Mouse (Mus musculus): Measurements from ENCODE around the gene Ttyh2. TPM values are rescaled to one million over a fixed set of nuclear protein-coding genes. Genes with fewer than 3 reads are reported as not detected.

Gene Ttyh2
- polyA plus RNA-seq, 1 experiment from 2014 or later: 11.4 TPM

- no peaks in the 10 kb centered on the region for H3K9me3 ChIP-seq (replicated peaks; ENCODE audit: control insufficient read depth, low read length)
- WGBS: 46% methylated on average over 22 of the region's 22 CpGs
- H3K27me3 ChIP-seq (ENCODE audit: control insufficient read depth, insufficient read depth, low read length): no peaks in the 10 kb centered on the region
- no peak overlapping the region for H3K9ac ChIP-seq (ENCODE audit: low read length)
- peak overlapping the region; percentile 24; the same call in 1 of the 2 replicates for H3K4me2 ChIP-seq (ENCODE audit: low read depth, low read length)
- ATAC-seq (replicated peaks; ENCODE audit: extremely low read depth, insufficient read depth, low FRiP score): peak; percentile 59; the same call in 1 of the 2 replicates
- H3K4me3 ChIP-seq (ENCODE audit: low read length): no peak overlapping the region
- peaks cover 6% of the 10 kb centered on the region; the same call in 1 of the 2 replicates for H3K4me1 ChIP-seq (ENCODE audit: control insufficient read depth, insufficient read depth, low read length)
- H3K36me3 ChIP-seq (ENCODE audit: control insufficient read depth, insufficient read depth): no peaks in the 10 kb centered on the region
- no peak overlapping the region for H3K27ac ChIP-seq (ENCODE audit: low read length)
Measured at GRCm38 (mm10) chr11:114704071-114704913, 29.1 kb downstream of the Ttyh2 start.

DNA sequence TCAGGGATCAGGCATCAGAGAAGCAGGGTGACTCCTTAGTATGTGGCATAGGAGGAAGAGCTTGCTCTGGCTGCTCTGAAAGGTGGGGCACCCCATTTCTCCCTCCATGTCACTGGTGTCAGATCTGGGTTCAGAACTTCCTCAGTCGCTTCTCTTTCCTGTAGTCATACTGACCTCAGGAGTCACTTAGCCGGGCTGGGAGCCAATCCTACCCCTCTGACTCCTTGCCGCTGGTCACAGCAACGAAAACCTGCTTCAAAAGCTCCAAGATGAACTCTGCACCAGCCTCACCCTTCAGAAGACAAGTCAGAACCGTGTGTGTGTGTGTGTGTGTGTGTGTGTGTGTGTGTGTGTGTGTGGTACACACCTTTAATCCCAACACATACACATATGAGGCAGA, 31.1 kb downstream of the Ttyh2 start:
- no peak for ATAC-seq (replicated peaks; ENCODE audit: extremely low read depth, insufficient read depth, low FRiP score)

DNA sequence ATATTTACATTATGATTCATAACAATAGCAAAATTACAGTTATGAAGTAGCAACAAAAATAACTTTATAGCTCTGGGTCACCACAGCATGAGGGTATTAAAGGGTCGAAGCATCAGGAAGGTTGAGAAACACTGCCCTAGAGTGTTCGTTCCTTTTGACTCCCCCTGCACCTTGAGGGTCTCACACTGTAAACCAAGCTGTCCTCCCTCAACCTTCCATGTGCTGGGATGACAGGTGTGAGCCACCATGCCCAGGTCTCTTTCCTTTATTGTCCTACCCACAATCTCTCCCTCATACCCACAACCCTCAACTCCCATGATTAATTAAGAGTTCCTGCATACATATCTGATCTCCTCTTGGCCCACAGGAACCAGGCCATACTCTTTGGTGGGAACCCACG, 36.2 kb downstream of the Ttyh2 start:
- no peaks in the 10 kb centered on the region for H3K9me3 ChIP-seq (replicated peaks; ENCODE audit: control insufficient read depth, low read length)
- H3K27ac ChIP-seq (ENCODE audit: low read length): no peak overlapping the region
- no peaks in the 10 kb centered on the region for H3K4me1 ChIP-seq (ENCODE audit: control insufficient read depth, insufficient read depth, low read length)
- H3K4me2 ChIP-seq (ENCODE audit: low read depth, low read length): no peak overlapping the region
- H3K4me3 ChIP-seq (ENCODE audit: low read length): no peak overlapping the region
- no peak for ATAC-seq (replicated peaks; ENCODE audit: extremely low read depth, insufficient read depth, low FRiP score)
- H3K9ac ChIP-seq (ENCODE audit: low read length): no peak overlapping the region
- 87% methylated on average over 3 of the region's 3 CpGs for WGBS
- no peaks in the 10 kb centered on the region for H3K27me3 ChIP-seq (ENCODE audit: control insufficient read depth, insufficient read depth, low read length)
- no peaks in the 10 kb centered on the region for H3K36me3 ChIP-seq (ENCODE audit: control insufficient read depth, insufficient read depth)

More for the DNA sequence above, 31.1 kb downstream of the Ttyh2 start:
- WGBS: 66% methylated on average over 5 of the region's 5 CpGs
- no peaks in the 10 kb centered on the region for H3K36me3 ChIP-seq (ENCODE audit: control insufficient read depth, insufficient read depth)
- H3K27me3 ChIP-seq (ENCODE audit: control insufficient read depth, insufficient read depth, low read length): no peaks in the 10 kb centered on the region
- H3K27ac ChIP-seq (ENCODE audit: low read length): no peak overlapping the region
- H3K4me1 ChIP-seq (ENCODE audit: control insufficient read depth, insufficient read depth, low read length): peaks cover 6% of the 10 kb centered on the region; the same call in 1 of the 2 replicates
- no peak overlapping the region for H3K4me3 ChIP-seq (ENCODE audit: low read length)
- H3K4me2 ChIP-seq (ENCODE audit: low read depth, low read length): no peak overlapping the region
- H3K9ac ChIP-seq (ENCODE audit: low read length): no peak overlapping the region
- H3K9me3 ChIP-seq (replicated peaks; ENCODE audit: control insufficient read depth, low read length): no peaks in the 10 kb centered on the region

GRCm38 (mm10) chr11:114711861-114712260, 36.6 kb downstream of the Ttyh2 start:
- no peak overlapping the region for H3K4me2 ChIP-seq (ENCODE audit: low read depth, low read length)
- no peak overlapping the region for H3K4me3 ChIP-seq (ENCODE audit: low read length)

GRCm38 (mm10) chr11:114714526-114714925, 39.3 kb downstream of the Ttyh2 start:
- 79% methylated on average over 6 of the region's 6 CpGs for WGBS
- H3K4me2 ChIP-seq (ENCODE audit: low read depth, low read length): no peak overlapping the region
- H3K4me3 ChIP-seq (ENCODE audit: low read length): no peak overlapping the region
- H3K27ac ChIP-seq (ENCODE audit: low read length): no peak overlapping the region
- no peaks in the 10 kb centered on the region for H3K4me1 ChIP-seq (ENCODE audit: control insufficient read depth, insufficient read depth, low read length)
- no peaks in the 10 kb centered on the region for H3K36me3 ChIP-seq (ENCODE audit: control insufficient read depth, insufficient read depth)
- no peaks in the 10 kb centered on the region for H3K27me3 ChIP-seq (ENCODE audit: control insufficient read depth, insufficient read depth, low read length)
- no peak for ATAC-seq (replicated peaks; ENCODE audit: extremely low read depth, insufficient read depth, low FRiP score)
- no peak overlapping the region for H3K9ac ChIP-seq (ENCODE audit: low read length)
- H3K9me3 ChIP-seq (replicated peaks; ENCODE audit: control insufficient read depth, low read length): no peaks in the 10 kb centered on the region

More at GRCm38 (mm10) chr11:114711861-114712260, 36.6 kb downstream of the Ttyh2 start:
- Histone ChIP-seq H3K27ac (ENCODE audit: low read length) (no peak overlapping the region), H3K9me3 (replicated peaks; ENCODE audit: control insufficient read depth, low read length) (no peaks in the 10 kb centered on the region), H3K4me1 (ENCODE audit: control insufficient read depth, insufficient read depth, low read length) (no peaks in the 10 kb centered on the region), H3K27me3 (ENCODE audit: control insufficient read depth, insufficient read depth, low read length) (no peaks in the 10 kb centered on the region), H3K9ac (ENCODE audit: low read length) (no peak overlapping the region), H3K36me3 (ENCODE audit: control insufficient read depth, insufficient read depth) (no peaks in the 10 kb centered on the region)
- WGBS: 82% methylated on average over 12 of the region's 12 CpGs
- no peak for ATAC-seq (replicated peaks; ENCODE audit: extremely low read depth, insufficient read depth, low FRiP score)

- no peak overlapping the region for H3K27ac ChIP-seq (ENCODE audit: low read length)
- no peak overlapping the region for H3K9ac ChIP-seq (ENCODE audit: low read length)
- H3K27me3 ChIP-seq (ENCODE audit: control insufficient read depth, insufficient read depth, low read length): no peaks in the 10 kb centered on the region
- H3K9me3 ChIP-seq (replicated peaks; ENCODE audit: control insufficient read depth, low read length): no peaks in the 10 kb centered on the region
- ATAC-seq (replicated peaks; ENCODE audit: extremely low read depth, insufficient read depth, low FRiP score): no peak
- H3K4me2 ChIP-seq (ENCODE audit: low read depth, low read length): no peak overlapping the region
- no peaks in the 10 kb centered on the region for H3K36me3 ChIP-seq (ENCODE audit: control insufficient read depth, insufficient read depth)
- 70% methylated on average over 7 of the region's 7 CpGs for WGBS
- no peak overlapping the region for H3K4me3 ChIP-seq (ENCODE audit: low read length)
- no peaks in the 10 kb centered on the region for H3K4me1 ChIP-seq (ENCODE audit: control insufficient read depth, insufficient read depth, low read length)
Measured at GRCm38 (mm10) chr11:114715531-114715930, 40.3 kb downstream of the Ttyh2 start.

- H3K9ac ChIP-seq (ENCODE audit: low read length): no peak overlapping the region
- no peak for ATAC-seq (replicated peaks; ENCODE audit: extremely low read depth, insufficient read depth, low FRiP score)
- H3K4me1 ChIP-seq (ENCODE audit: control insufficient read depth, insufficient read depth, low read length): 0 out of 2 replicates have a peak, but pooled peaks cover 4% of the 10 kb centered on the region
- H3K36me3 ChIP-seq (ENCODE audit: control insufficient read depth, insufficient read depth): no peaks in the 10 kb centered on the region
- no peak overlapping the region for H3K27ac ChIP-seq (ENCODE audit: low read length)
- H3K27me3 ChIP-seq (ENCODE audit: control insufficient read depth, insufficient read depth, low read length): no peaks in the 10 kb centered on the region
- H3K9me3 ChIP-seq (replicated peaks; ENCODE audit: control insufficient read depth, low read length): no peaks in the 10 kb centered on the region
- H3K4me3 ChIP-seq (ENCODE audit: low read length): no peak overlapping the region
- 93% methylated on average over 10 of the region's 10 CpGs for WGBS
- H3K4me2 ChIP-seq (ENCODE audit: low read depth, low read length): no peak overlapping the region
Measured at GRCm38 (mm10) chr11:114720535-114720934, 45.3 kb downstream of the Ttyh2 start.

- H3K4me1 ChIP-seq (ENCODE audit: control insufficient read depth, insufficient read depth, low read length): peaks cover 7% of the 10 kb centered on the region
- no peak overlapping the region for H3K9ac ChIP-seq (ENCODE audit: low read length)
- H3K27me3 ChIP-seq (ENCODE audit: control insufficient read depth, insufficient read depth, low read length): no peaks in the 10 kb centered on the region
- H3K9me3 ChIP-seq (replicated peaks; ENCODE audit: control insufficient read depth, low read length): no peaks in the 10 kb centered on the region
- no peaks in the 10 kb centered on the region for H3K36me3 ChIP-seq (ENCODE audit: control insufficient read depth, insufficient read depth)
- no peak overlapping the region for H3K4me3 ChIP-seq (ENCODE audit: low read length)
- no peak overlapping the region for H3K4me2 ChIP-seq (ENCODE audit: low read depth, low read length)
- H3K27ac ChIP-seq (ENCODE audit: low read length): no peak overlapping the region
- ATAC-seq (replicated peaks; ENCODE audit: extremely low read depth, insufficient read depth, low FRiP score): no peak
- WGBS: 75% methylated on average over 8 of the region's 8 CpGs
Measured at GRCm38 (mm10) chr11:114722438-114722837, 47.2 kb downstream of the Ttyh2 start.

DNA sequence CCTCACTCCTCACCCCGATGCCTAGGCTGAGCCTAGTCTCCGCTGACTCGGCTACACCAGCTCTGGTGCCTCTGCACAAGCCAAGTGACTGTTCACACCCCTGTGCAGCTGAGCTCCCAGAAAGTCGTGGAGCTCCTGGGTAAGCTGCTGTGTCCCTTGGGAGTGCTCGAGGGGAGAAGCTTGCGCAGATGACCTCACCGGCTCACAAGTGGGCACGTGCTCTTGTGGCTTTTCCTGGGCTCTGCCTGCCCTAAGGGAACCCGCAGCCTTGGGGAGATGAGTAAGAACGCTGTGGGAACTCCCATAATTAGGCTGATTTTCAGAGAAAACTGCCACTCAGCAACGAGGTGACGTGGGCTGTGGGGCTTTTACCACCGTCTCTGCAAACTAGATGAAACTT, 47.8 kb downstream of the Ttyh2 start:
- no peak for ATAC-seq (replicated peaks; ENCODE audit: extremely low read depth, insufficient read depth, low FRiP score)

More for the DNA sequence above, 47.8 kb downstream of the Ttyh2 start:
- no peak overlapping the region for H3K4me2 ChIP-seq (ENCODE audit: low read depth, low read length)
- no peaks in the 10 kb centered on the region for H3K9me3 ChIP-seq (replicated peaks; ENCODE audit: control insufficient read depth, low read length)
- H3K9ac ChIP-seq (ENCODE audit: low read length): no peak overlapping the region
- H3K4me1 ChIP-seq (ENCODE audit: control insufficient read depth, insufficient read depth, low read length): peaks cover 11% of the 10 kb centered on the region
- H3K36me3 ChIP-seq (ENCODE audit: control insufficient read depth, insufficient read depth): no peaks in the 10 kb centered on the region
- 65% methylated on average over 13 of the region's 13 CpGs for WGBS
- no peak overlapping the region for H3K27ac ChIP-seq (ENCODE audit: low read length)
- no peaks in the 10 kb centered on the region for H3K27me3 ChIP-seq (ENCODE audit: control insufficient read depth, insufficient read depth, low read length)
- H3K4me3 ChIP-seq (ENCODE audit: low read length): no peak overlapping the region
